Mouse (Mus musculus) G1E (cell line): ENCODE measurements at regions not wholly inside any gene's neighbourhood (a gene's known extent, or its start where the extent isn't known, plus 50 kb on each side); places are given as distances from the start of the nearest gene placed in this dataset.

Experiments
- ATAC-seq: 2 replicates; pipeline ENCODE4 v1.8.0; 2016; ENCODE audit warnings: mild to moderate bottlenecking; ENCODE audit not compliant: insufficient number of reproducible peaks, poor library complexity, low FRiP score, severe bottlenecking; ENCODE audit errors: extremely low read depth
- DNase-seq: peaks from one replicate; pipeline ENCODE4 v3.0.0; 2012; ENCODE audit warnings: low spot score
- H3K27me3 ChIP-seq: 2 replicates; pipeline ENCODE4 v1.6.1; 2012; ENCODE audit warnings: mild to moderate bottlenecking, low read length, inconsistent platforms; ENCODE audit not compliant: insufficient read depth
- H3K36me3 ChIP-seq: replicated peaks from 2 replicates; pipeline ENCODE3; 2012; ENCODE audit warnings: mild to moderate bottlenecking, inconsistent platforms
- H3K4me1 ChIP-seq: 2 replicates; pipeline ENCODE4 v1.6.1; 2012; ENCODE audit warnings: low read depth, low read length, inconsistent platforms, mixed read lengths; ENCODE audit not compliant: insufficient read depth
- H3K4me3 ChIP-seq: 2 replicates; pipeline ENCODE4 v1.5.1; 2012; ENCODE audit warnings: low read depth, mild to moderate bottlenecking, inconsistent platforms, low read length, moderate library complexity, mixed read lengths
- H3K9me3 ChIP-seq: replicated peaks from 2 replicates; pipeline ENCODE4 v1.6.1; 2012; ENCODE audit warnings: inconsistent platforms
- CTCF ChIP-seq: IDR thresholded peaks from 2 replicates; pipeline ENCODE4 v1.5.1; 2012; ENCODE audit warnings: low read depth, low read length, inconsistent platforms, mixed read lengths
- GATA1 ChIP-seq: IDR thresholded peaks from 2 replicates; pipeline ENCODE4 v1.6.1; 2012; ENCODE audit warnings: borderline replicate concordance, low read length, inconsistent platforms, mixed read lengths
- GATA2 ChIP-seq: IDR thresholded peaks from 2 replicates; pipeline ENCODE4 v1.6.1; 2012; ENCODE audit warnings: low read depth, low read length, inconsistent platforms, borderline replicate concordance
- POLR2AphosphoS5 ChIP-seq: IDR thresholded peaks from 2 replicates; pipeline ENCODE4 v1.6.1; 2012; ENCODE audit warnings: low read depth, low read length, inconsistent platforms; ENCODE audit not compliant: insufficient replicate concordance
- TAL1 ChIP-seq: conservative IDR thresholded peaks from 2 replicates; pipeline ENCODE4 v1.6.1; 2012; ENCODE audit warnings: low read depth, low read length, inconsistent platforms, mixed read lengths

GRCm38 (mm10) chr8:87116190-87116765 lies 231.2 kb upstream of the N4bp1 start:
- H3K27me3 ChIP-seq: no peaks in the 10 kb centered on the region
- no peaks in the 10 kb centered on the region for H3K36me3 ChIP-seq
- no peaks in the 10 kb centered on the region for H3K4me1 ChIP-seq
- peaks cover 77% of the 10 kb centered on the region for H3K9me3 ChIP-seq
- ATAC-seq: no peak
- TF ChIP-seq CTCF (no peak), TAL1 (no peak), GATA1 (no peak), GATA2 (no peak), POLR2AphosphoS5 (no peak)
- no peak overlapping the region for H3K4me3 ChIP-seq
- no peak for DNase-seq

GRCm38 (mm10) chr8:87112355-87112754 lies 227.3 kb upstream of the N4bp1 start:
- DNase-seq: no peak
- H3K4me1 ChIP-seq: no peaks in the 10 kb centered on the region
- ATAC-seq: no peak
- no peaks in the 10 kb centered on the region for H3K36me3 ChIP-seq
- H3K9me3 ChIP-seq: peaks cover 64% of the 10 kb centered on the region
- TF ChIP-seq POLR2AphosphoS5 (no peak), GATA2 (no peak), GATA1 (no peak), CTCF (no peak), TAL1 (no peak)
- H3K4me3 ChIP-seq: no peak overlapping the region
- H3K27me3 ChIP-seq: no peaks in the 10 kb centered on the region

GRCm38 (mm10) chr8:87105106-87105505 lies 220.0 kb upstream of the N4bp1 start:
- no peaks in the 10 kb centered on the region for H3K4me1 ChIP-seq
- ATAC-seq: no peak

GRCm38 (mm10) chr8:87095211-87095610 lies 210.2 kb upstream of the N4bp1 start:
- TF ChIP-seq GATA1: no peak
- no peak for TF ChIP-seq POLR2AphosphoS5
- no peak for TF ChIP-seq GATA2
- no peak for TF ChIP-seq TAL1
- TF ChIP-seq CTCF: no peak
- no peaks in the 10 kb centered on the region for H3K36me3 ChIP-seq
- no peaks in the 10 kb centered on the region for H3K4me1 ChIP-seq
- H3K27me3 ChIP-seq: no peaks in the 10 kb centered on the region
- no peak overlapping the region for H3K4me3 ChIP-seq
- DNase-seq (no peak), ATAC-seq (no peak)
- H3K9me3 ChIP-seq: peaks cover 62% of the 10 kb centered on the region

More at GRCm38 (mm10) chr8:87105106-87105505, 220.0 kb upstream of the N4bp1 start:
- peaks cover 63% of the 10 kb centered on the region for H3K9me3 ChIP-seq
- no peaks in the 10 kb centered on the region for H3K36me3 ChIP-seq
- DNase-seq: no peak
- H3K27me3 ChIP-seq: no peaks in the 10 kb centered on the region
- H3K4me3 ChIP-seq: no peak overlapping the region
- TF ChIP-seq POLR2AphosphoS5 (no peak), CTCF (no peak), GATA2 (no peak), GATA1 (no peak), TAL1 (no peak)

- Histone ChIP-seq H3K9me3 (peaks cover 63% of the 10 kb centered on the region), H3K36me3 (no peaks in the 10 kb centered on the region), H3K27me3 (no peaks in the 10 kb centered on the region), H3K4me3 (no peak overlapping the region), H3K4me1 (no peaks in the 10 kb centered on the region)
- ATAC-seq: no peak
- DNase-seq: no peak
- TF ChIP-seq GATA1: no peak
- TF ChIP-seq POLR2AphosphoS5: no peak
- no peak for TF ChIP-seq GATA2
- no peak for TF ChIP-seq TAL1
- no peak for TF ChIP-seq CTCF
Observed at GRCm38 (mm10) chr8:87094685-87095084, 209.6 kb upstream of the N4bp1 start.

GRCm38 (mm10) chr8:87093716-87094115 lies 208.7 kb upstream of the N4bp1 start:
- DNase-seq (no peak), ATAC-seq (no peak)
- Histone ChIP-seq H3K4me3 (no peak overlapping the region), H3K27me3 (no peaks in the 10 kb centered on the region), H3K36me3 (no peaks in the 10 kb centered on the region), H3K4me1 (no peaks in the 10 kb centered on the region), H3K9me3 (peaks cover 63% of the 10 kb centered on the region)
- TF ChIP-seq CTCF (no peak), GATA2 (no peak), TAL1 (no peak), POLR2AphosphoS5 (no peak), GATA1 (no peak)

GRCm38 (mm10) chr8:87093081-87093480 lies 208.0 kb upstream of the N4bp1 start:
- no peak overlapping the region for H3K4me3 ChIP-seq
- peaks cover 63% of the 10 kb centered on the region for H3K9me3 ChIP-seq
- no peaks in the 10 kb centered on the region for H3K4me1 ChIP-seq
- ATAC-seq: no peak
- no peak for DNase-seq
- H3K27me3 ChIP-seq: no peaks in the 10 kb centered on the region
- no peaks in the 10 kb centered on the region for H3K36me3 ChIP-seq
- TF ChIP-seq TAL1 (no peak), GATA2 (no peak), CTCF (no peak), GATA1 (no peak), POLR2AphosphoS5 (no peak)
